Mouse (Mus musculus) CH12.LX (cell line): ENCODE measurements around the gene Hoxa11. TPM values are rescaled to one million over a fixed set of nuclear protein-coding genes. Genes with fewer than 3 reads are reported as not detected.

Experiments used
- DNase-seq: peaks from one replicate; pipeline ENCODE4 v3.0.0-alpha.2; 2013; ENCODE audit errors: extremely low read depth
- H3K27ac ChIP-seq: 2 replicates; pipeline ENCODE4 v1.5.1; 2012; ENCODE audit warnings: low read depth, mild to moderate bottlenecking, control low read depth, moderate library complexity; ENCODE audit not compliant: insufficient read depth
- H3K27me3 ChIP-seq: replicated peaks from 2 replicates; pipeline ENCODE3; 2012; ENCODE audit warnings: inconsistent platforms
- H3K36me3 ChIP-seq, 2 experiments: replicated peaks in 1 of 2; 2 replicates each; pipeline versions ENCODE3 to v1.6.1; 2012; ENCODE audit warnings: inconsistent platforms in 1 of 2, low read length in 1 of 2, mild to moderate bottlenecking in 1 of 2, mixed read lengths in 1 of 2, moderate library complexity in 1 of 2; ENCODE audit not compliant: control insufficient read depth in 1 of 2, insufficient read depth in 1 of 2
- H3K4me1 ChIP-seq, 2 experiments: 2 replicates each; pipeline ENCODE4 v1.6.1; 2012; ENCODE audit warnings: inconsistent platforms in 1 of 2, moderate library complexity in 1 of 2; ENCODE audit not compliant: insufficient read depth in 2 of 2, control insufficient read depth in 1 of 2
- H3K4me2 ChIP-seq: 2 replicates; pipeline ENCODE4 v1.6.1; 2012; ENCODE audit warnings: low read depth, mild to moderate bottlenecking, control low read depth; ENCODE audit not compliant: poor library complexity, insufficient read depth, severe bottlenecking
- H3K4me3 ChIP-seq, 3 experiments: fragments of 150-350 bp in 1 of 3; sonication (generic) in 1 of 3; replicated peaks in 1 of 3; 2 replicates each; pipeline versions ENCODE3 to v1.5.1; 2011 to 2012; ENCODE audit warnings: low read depth in 2 of 3, low read length in 2 of 3, mild to moderate bottlenecking in 2 of 3, moderate library complexity in 2 of 3, control low read depth in 1 of 3, improper control_type of control experiment in 1 of 3, inconsistent platforms in 1 of 3, mixed read lengths in 1 of 3; ENCODE audit not compliant: poor library complexity in 1 of 3
- H3K79me2 ChIP-seq: replicated peaks from 2 replicates; pipeline ENCODE4 v1.6.1; 2012; ENCODE audit warnings: mild to moderate bottlenecking, moderate library complexity; ENCODE audit not compliant: control insufficient read depth, poor library complexity, insufficient read depth, severe bottlenecking; ENCODE audit errors: extremely low read depth
- H3K9ac ChIP-seq: 2 replicates; pipeline ENCODE4 v1.6.1; 2012; ENCODE audit warnings: low read depth, mild to moderate bottlenecking, control low read depth, moderate library complexity; ENCODE audit not compliant: insufficient read depth
- H3K9me3 ChIP-seq: replicated peaks from 2 replicates; pipeline ENCODE3; 2012; ENCODE audit warnings: low read length, inconsistent platforms, mixed read lengths
- E2F4 ChIP-seq: IDR thresholded peaks from 2 replicates; pipeline ENCODE4 v1.6.1; 2011; ENCODE audit warnings: low read depth, low read length, improper control_type of control experiment; ENCODE audit not compliant: insufficient replicate concordance
- ELF1 ChIP-seq: IDR thresholded peaks from 2 replicates; pipeline ENCODE4 v1.6.1; 2014; ENCODE audit warnings: low read depth, mild to moderate bottlenecking, inconsistent platforms, low read length, improper control_type of control experiment
- ETS1 ChIP-seq: conservative IDR thresholded peaks from 2 replicates; pipeline ENCODE4 v1.6.1; 2012; ENCODE audit warnings: low read depth, mild to moderate bottlenecking, inconsistent platforms, low read length, improper control_type of control experiment, moderate library complexity
- HCFC1 ChIP-seq: IDR thresholded peaks from 2 replicates; pipeline ENCODE4 v1.6.1; 2012; ENCODE audit warnings: low read depth, mild to moderate bottlenecking, inconsistent platforms, low read length, improper control_type of control experiment
- JUND ChIP-seq: conservative IDR thresholded peaks from 2 replicates; pipeline ENCODE4 v1.6.1; 2011; ENCODE audit warnings: low read depth, low read length, improper control_type of control experiment
- MAX ChIP-seq: IDR thresholded peaks from 2 replicates; pipeline ENCODE4 v1.6.1; 2011; ENCODE audit warnings: low read length, improper control_type of control experiment
- MAZ ChIP-seq: IDR thresholded peaks from 2 replicates; pipeline ENCODE4 v1.6.1; 2012; ENCODE audit warnings: low read depth, mild to moderate bottlenecking, inconsistent platforms, low read length, improper control_type of control experiment, moderate library complexity
- MYC ChIP-seq: IDR thresholded peaks from 2 replicates; pipeline ENCODE4 v1.6.1; 2011; ENCODE audit warnings: low read depth, mild to moderate bottlenecking, improper control_type of control experiment, low read length
- NELFE ChIP-seq: IDR thresholded peaks from 2 replicates; pipeline ENCODE4 v1.6.1; 2011; ENCODE audit warnings: low read depth, low read length, improper control_type of control experiment
- NRF1 ChIP-seq: IDR thresholded peaks from 2 replicates; pipeline ENCODE4 v1.6.1; 2014; ENCODE audit warnings: low read depth, mild to moderate bottlenecking, inconsistent platforms, low read length, improper control_type of control experiment, moderate library complexity
- POLR2A ChIP-seq: IDR thresholded peaks from 2 replicates; pipeline ENCODE4 v1.6.1; 2011; ENCODE audit warnings: low read depth, mild to moderate bottlenecking, improper control_type of control experiment, low read length
- SIN3A ChIP-seq: IDR thresholded peaks from 2 replicates; pipeline ENCODE4 v1.6.1; 2012; ENCODE audit warnings: low read length, improper control_type of control experiment, inconsistent platforms
- SMC3 ChIP-seq: IDR thresholded peaks from 2 replicates; pipeline ENCODE4 v1.6.1; 2011; ENCODE audit warnings: low read depth, low read length, improper control_type of control experiment
- TCF12 ChIP-seq: IDR thresholded peaks from 2 replicates; pipeline ENCODE4 v1.6.1; 2014; ENCODE audit warnings: low read depth, mild to moderate bottlenecking, inconsistent platforms, low read length, improper control_type of control experiment
- UBTF ChIP-seq: IDR thresholded peaks from 2 replicates; pipeline ENCODE4 v1.6.1; 2012; ENCODE audit warnings: low read depth, mild to moderate bottlenecking, inconsistent platforms, low read length, improper control_type of control experiment, moderate library complexity
- USF1 ChIP-seq: IDR thresholded peaks from 2 replicates; pipeline ENCODE4 v1.6.1; 2014; ENCODE audit warnings: low read depth, mild to moderate bottlenecking, inconsistent platforms, low read length, improper control_type of control experiment
- USF2 ChIP-seq: conservative IDR thresholded peaks from 2 replicates; pipeline ENCODE4 v1.6.1; 2011; ENCODE audit warnings: low read depth, low read length, improper control_type of control experiment
- ZC3H11A ChIP-seq: IDR thresholded peaks from 2 replicates; pipeline ENCODE4 v1.6.1; 2012; ENCODE audit warnings: low read depth, mild to moderate bottlenecking, inconsistent platforms, low read length, improper control_type of control experiment
- ZKSCAN1 ChIP-seq: IDR thresholded peaks from 2 replicates; pipeline ENCODE4 v1.6.1; 2012; ENCODE audit warnings: low read depth, inconsistent platforms, low read length, improper control_type of control experiment, borderline replicate concordance
- dilution Hi-C: fragments of 300-500 bp; cut with MboI; formaldehyde crosslinking; loops from 2 replicates; pipeline ENCODE4 v1.14.3; 2020; ENCODE audit warnings: low sequenced_read_pairs; ENCODE audit not compliant: extremely low pct_unique_long_range_greater_than_20kb, extremely low pct_ligation_motif_present
- in situ Hi-C: fragments of 300-500 bp; cut with MboI; formaldehyde crosslinking; loops from 3 replicates; pipeline ENCODE4 v1.14.3; 2019; ENCODE audit warnings: low sequenced_read_pairs, low pct_ligation_motif_present, low pct_unique_long_range_greater_than_20kb, mixed read lengths
- polyA plus RNA-seq: library from polyadenylated mRNA; unstranded; fragments of >175 nt; gene quantifications from 2 replicates; pipeline ENCODE4 v1.2.1, GENCODE M21; 2012; ENCODE audit warnings: low read depth; ENCODE audit not compliant: insufficient read length
- total RNA-seq, 2 experiments: library from RNA; depleted of rRNA; stranded (reverse); fragments of 300-350 nt in 1 of 2; fragments of >200 nt in 1 of 2; gene quantifications; 2 replicates each; pipeline ENCODE4 v1.2.3; 2012 to 2014

The Hoxa11 gene
- total and polyA plus RNA-seq, 3 experiments, result not detected

DNA sequence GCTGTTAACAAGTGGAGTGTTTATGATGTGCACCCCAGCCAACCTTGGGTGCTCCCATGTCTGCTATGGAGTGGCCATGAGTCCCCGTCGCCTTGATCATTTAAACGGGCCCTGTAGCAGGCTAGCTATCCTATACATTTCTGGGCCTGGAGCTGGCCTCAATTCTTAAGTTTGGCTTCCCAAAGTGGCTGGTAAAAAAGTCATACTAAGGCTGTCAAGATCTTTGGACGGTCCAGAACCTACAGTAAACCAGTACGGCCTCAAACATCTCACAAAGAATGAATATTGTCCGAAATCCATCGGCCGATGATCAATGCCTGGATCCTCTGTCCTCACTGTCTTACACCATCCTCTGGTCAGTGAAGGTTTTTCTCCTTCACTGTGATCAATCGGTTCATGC, 10.3 kb downstream of the Hoxa11 start:
- Histone ChIP-seq H3K27me3 (no peaks in the 10 kb centered on the region), H3K4me3 (no peak overlapping the region), H3K79me2 (no peaks in the 10 kb centered on the region), H3K27ac (no peak overlapping the region), H3K9ac (no peak overlapping the region), H3K9me3 (peaks cover 45% of the 10 kb centered on the region), H3K4me2 (no peak overlapping the region)
- in situ Hi-C loops, result no loop called here
- no peak for TF ChIP-seq SIN3A
- TF ChIP-seq, all 38 proteins: peak for 0
- no peak for DNase-seq
- H3K36me3 ChIP-seq, result peaks cover 7 to 60% of the 10 kb centered on the region in 2 experiments
- dilution Hi-C loops, result no loop called here
- H3K4me1 ChIP-seq, result peaks cover 0 to 3% of the 10 kb centered on the region in 2 experiments; a peak in 2 of 4 replicates

DNA sequence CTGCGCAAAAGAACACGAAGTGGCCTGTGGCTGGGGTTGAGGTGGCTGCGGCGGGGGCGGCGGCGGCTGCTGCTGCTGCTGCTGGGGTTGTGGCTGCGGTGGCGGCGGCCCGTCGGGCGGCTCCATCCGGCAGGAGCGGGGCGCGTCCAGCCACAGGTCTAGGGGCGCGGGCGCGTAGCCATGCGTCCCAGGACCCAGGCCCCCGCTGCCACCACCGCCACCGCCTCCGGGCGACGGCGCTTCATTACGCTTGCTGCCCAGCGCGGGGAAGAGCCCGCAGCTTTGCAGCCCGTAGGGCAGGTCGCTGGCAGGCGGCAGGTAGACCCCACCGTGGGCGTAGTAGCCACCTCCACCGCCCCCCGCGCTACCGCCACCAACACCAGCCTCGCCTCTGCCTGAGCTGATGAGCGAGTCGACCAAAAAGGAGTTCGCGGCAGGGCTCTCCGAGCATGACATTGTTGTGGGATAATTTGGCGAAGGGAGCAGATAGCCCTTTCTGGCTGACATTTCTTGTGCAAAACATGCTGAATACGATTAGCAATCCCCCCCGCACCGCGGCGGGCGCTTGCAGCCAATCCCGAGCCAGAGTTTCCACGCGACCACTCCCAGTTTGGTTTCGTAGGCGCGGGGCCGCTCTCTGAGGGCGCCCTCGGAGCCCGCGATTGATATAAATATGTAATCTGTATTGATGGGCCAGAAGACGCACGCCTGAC, 11.0 kb downstream of the Hoxa11 start:
- H3K4me1 ChIP-seq, result peaks cover 0 to 3% of the 10 kb centered on the region in 2 experiments; a peak in 2 of 4 replicates
- no peak for DNase-seq
- H3K4me2 ChIP-seq, result no peak overlapping the region
- H3K79me2 ChIP-seq, result no peaks in the 10 kb centered on the region
- H3K9ac ChIP-seq, result no peak overlapping the region
- H3K27me3 ChIP-seq, result no peaks in the 10 kb centered on the region
- in situ Hi-C loops, result no loop called here
- H3K9me3 ChIP-seq, result peaks cover 51% of the 10 kb centered on the region
- no peak for TF ChIP-seq SIN3A
- no peak for TF ChIP-seq ELF1
- TF ChIP-seq SMC3, result no peak
- TF ChIP-seq UBTF, result no peak
- TF ChIP-seq E2F4, result no peak
- TF ChIP-seq USF1, result no peak
- TF ChIP-seq ETS1, result no peak
- no peak for TF ChIP-seq TCF12
- TF ChIP-seq MYC, result no peak
- no peak for TF ChIP-seq HCFC1
- no peak for TF ChIP-seq JUND
- TF ChIP-seq USF2, result no peak
- TF ChIP-seq ZKSCAN1, result no peak
- no peak for TF ChIP-seq NRF1
- no peak for TF ChIP-seq POLR2A
- TF ChIP-seq NELFE, result no peak
- TF ChIP-seq MAZ, result no peak
- no peak for TF ChIP-seq ZC3H11A
- no peak for TF ChIP-seq MAX
- dilution Hi-C loops, result no loop called here
- H3K27ac ChIP-seq, result no peak overlapping the region
- no peak overlapping the region for H3K4me3 ChIP-seq
- peaks cover 11 to 67% of the 10 kb centered on the region in 2 experiments for H3K36me3 ChIP-seq
